Mouse (Mus musculus): ENCODE data around the gene Gm525.

Gene Gm525

GRCm38 (mm10) chr11:89098083-89098835 is 24.6 kb downstream of the Gm525 start:
- no peak for DNase-seq

- DNase-seq, result no peak
Measured at GRCm38 (mm10) chr11:89098930-89099329, 25.3 kb downstream of the Gm525 start.

- DNase-seq, result peak; percentile 91
Measured at GRCm38 (mm10) chr11:89100403-89100802, 26.8 kb downstream of the Gm525 start.

GRCm38 (mm10) chr11:89100826-89101321 is 27.2 kb downstream of the Gm525 start:
- peak; percentile 78 for DNase-seq

GRCm38 (mm10) chr11:89103166-89103565 is 29.5 kb downstream of the Gm525 start:
- DNase-seq, result no peak

GRCm38 (mm10) chr11:89105211-89105610 is 31.6 kb downstream of the Gm525 start:
- DNase-seq, result no peak

GRCm38 (mm10) chr11:89105823-89106222 is 32.2 kb downstream of the Gm525 start:
- peak; percentile 20 for DNase-seq

GRCm38 (mm10) chr11:89107180-89107807 is 33.7 kb downstream of the Gm525 start:
- no peak for DNase-seq

- DNase-seq, result peak; percentile 37
Measured at GRCm38 (mm10) chr11:89124411-89124810, 50.8 kb downstream of the Gm525 start.

- DNase-seq, result no peak
Measured at GRCm38 (mm10) chr11:89130856-89131255, 57.2 kb downstream of the Gm525 start.

- peak; percentile 31 for DNase-seq
Measured at GRCm38 (mm10) chr11:89132406-89132805, 58.8 kb downstream of the Gm525 start.

GRCm38 (mm10) chr11:89134211-89134610 is 60.6 kb downstream of the Gm525 start:
- no peak for DNase-seq

- DNase-seq, result no peak
Measured at GRCm38 (mm10) chr11:89137915-89138314, 64.3 kb downstream of the Gm525 start.

Measured in lung, postnatal 10 days (tissue).